Mouse (Mus musculus) embryonic facial prominence, embryonic 10.5 days (tissue): ENCODE data around the gene Pml. TPM values are rescaled to one million over a fixed set of nuclear protein-coding genes. Genes with fewer than 3 reads are reported as not detected.

ENCODE experiments used
- microRNA-seq: library from miRNA; unstranded; fragments of <30 nt; microRNA quantifications from one replicate; pipeline ENCODE4, GENCODE M21; 2017
- polyA plus RNA-seq: library from polyadenylated mRNA; unstranded; fragments of >200 nt; fragmentation: Nextera tagmentation; extraction: Ambion mirVana; gene quantifications from 2 replicates; pipeline ENCODE4 v1.2.1, GENCODE M21; 2016

Pml gene
- polyA plus RNA-seq, 1 experiment from 2014 or later = 17.6 TPM

Small RNAs within 50 kb of the gene (microRNA-seq; reads per million reads assigned to microRNA genes)
- gene Mir6385 = not detected

Other genes with a start within 250 kb of the Pml start
- gene Cyp11a1, start 243.4 kb downstream of the Pml start, polyA plus RNA-seq = not detected in 2 replicates
- 33.6 and 47.2 TPM in 2 replicates for gene Stra6, start 186.0 kb downstream of the Pml start, polyA plus RNA-seq
- 0.36 and 0.56 TPM in 2 replicates for gene Ccdc33, start 131.0 kb downstream of the Pml start, polyA plus RNA-seq
- 13.8 and 18.2 TPM in 2 replicates for gene Islr, start 45.5 kb downstream of the Pml start, polyA plus RNA-seq
- gene Islr2, start 45.5 kb downstream of the Pml start, polyA plus RNA-seq = 1.5 and 2.2 TPM in 2 replicates
- gene Stoml1, start 3.4 kb upstream of the Pml start, polyA plus RNA-seq = 28.4 and 30.2 TPM in 2 replicates
- gene Loxl1, start 63.4 kb upstream of the Pml start, polyA plus RNA-seq = 7.0 and 11.9 TPM in 2 replicates
- not detected in 2 replicates for gene Tbc1d21, start 120.7 kb upstream of the Pml start, polyA plus RNA-seq
- gene Insyn1, start 238.8 kb upstream of the Pml start, polyA plus RNA-seq = 0.85 and 1.1 TPM in 2 replicates